Mouse (Mus musculus) megakaryocyte, embryonic 14.5 days (primary cell): ENCODE results near the gene Gtf2ird2. TPM values are rescaled to one million over a fixed set of nuclear protein-coding genes. Genes with fewer than 3 reads are reported as not detected.

Experiments used
- H3K27me3 ChIP-seq: replicated peaks from 2 replicates; pipeline ENCODE3; 2012; ENCODE audit warnings: inconsistent platforms
- H3K36me3 ChIP-seq: replicated peaks from 2 replicates; pipeline ENCODE3; 2012; ENCODE audit warnings: low read length, inconsistent platforms, mixed read lengths
- H3K4me1 ChIP-seq: 2 replicates; pipeline ENCODE4 v1.6.1; 2012; ENCODE audit warnings: inconsistent platforms
- H3K4me3 ChIP-seq: replicated peaks from 2 replicates; pipeline ENCODE3; 2012; ENCODE audit warnings: moderate library complexity, mild to moderate bottlenecking, inconsistent platforms
- H3K9me3 ChIP-seq: 2 replicates; pipeline ENCODE4 v1.6.1; 2012; ENCODE audit warnings: inconsistent platforms
- FLI1 ChIP-seq: IDR thresholded peaks from 2 replicates; pipeline ENCODE4 v1.6.1; 2012; ENCODE audit warnings: low read length, inconsistent platforms, mixed read lengths
- GATA1 ChIP-seq: IDR thresholded peaks from 3 replicates; pipeline ENCODE4 v1.6.1; 2012; ENCODE audit warnings: mixed read lengths, low read length, inconsistent platforms, borderline replicate concordance
- polyA plus RNA-seq: library from polyadenylated mRNA; stranded (reverse); fragments of >175 nt; gene quantifications from 2 replicates; pipeline ENCODE4 v1.2.3, GENCODE M21; 2012; ENCODE audit warnings: low replicate concordance; ENCODE audit not compliant: insufficient read depth

Gene Gtf2ird2
- polyA plus RNA-seq, 1 experiment, result 6.1 TPM

GRCm38 (mm10) chr5:134272761-134273160, 88.9 kb downstream of the Gtf2ird2 start:
- Histone ChIP-seq H3K36me3 (peaks cover 91% of the 10 kb centered on the region), H3K27me3 (no peaks in the 10 kb centered on the region), H3K4me1 (peaks cover 85% of the 10 kb centered on the region), H3K4me3 (no peak overlapping the region), H3K9me3 (no peaks in the 10 kb centered on the region)
- TF ChIP-seq GATA1, result no peak
- TF ChIP-seq FLI1, result no peak

- TF ChIP-seq GATA1, result no peak
- H3K36me3 ChIP-seq, result peaks cover 93% of the 10 kb centered on the region
- peaks cover 78% of the 10 kb centered on the region for H3K4me1 ChIP-seq
- no peaks in the 10 kb centered on the region for H3K27me3 ChIP-seq
- no peak overlapping the region for H3K4me3 ChIP-seq
- no peaks in the 10 kb centered on the region for H3K9me3 ChIP-seq
Observed at GRCm38 (mm10) chr5:134273761-134274160, 89.9 kb downstream of the Gtf2ird2 start.

Other genes with a start within 250 kb of the Gtf2ird2 start
- 0.22 and 2.1 TPM in 2 replicates for gene Castor2, start 84.3 kb upstream of the Gtf2ird2 start, polyA plus RNA-seq
- 7.8 and 12.3 TPM in 2 replicates for gene Rcc1l, start 7.2 kb upstream of the Gtf2ird2 start, polyA plus RNA-seq
- gene Ncf1, start 45.6 kb downstream of the Gtf2ird2 start, polyA plus RNA-seq, result 52.7 and 124 TPM in 2 replicates
- gene Gtf2i, start 130.7 kb downstream of the Gtf2ird2 start, polyA plus RNA-seq, result 87.1 and 333 TPM in 2 replicates